In genomic region chr1:191257981-191258380, GRCm38 (mm10) we compare ENCODE assay signal across 24 mouse cellular contexts. TPM values are rescaled to one million over a fixed set of nuclear protein-coding genes. Genes with fewer than 3 reads are reported as not detected.
DNase-seq lines count a peak whose midpoint lies in the region; ATAC-seq and TF ChIP-seq lines count a peak whose summit lies in the region.
"Had no signal": no experiment of that assay in that cellular context is flagged by ENCODE, and none has a peak within 500 bp of the region (broad histone marks: within the 10 kb centered on the region; RNA-seq: fewer than 3 reads in every experiment).

No protein-coding gene starts in this region.

- no peak overlapping the region for H3K9ac ChIP-seq in liver, postnatal 0 days (replicated peaks)
- H3K9ac ChIP-seq: embryonic facial prominence, embryonic 12.5 days; forebrain, embryonic 15.5 days; heart, embryonic 15.5 days; hindbrain, embryonic 12.5 days; stomach, embryonic 15.5 days had no signal

- no peak for TF ChIP-seq EP300 in liver, postnatal 0 days (IDR thresholded peaks at IDR 0.05; ENCODE audit: low read depth)

- 49% methylated on average over 2 of the region's 2 CpGs for WGBS in liver, postnatal 0 days (ENCODE audit: insufficient replicate concordance)

- no peak overlapping the region for H3K4me3 ChIP-seq in liver, postnatal 0 days (ENCODE audit: low read depth, low read length)
- H3K4me3 ChIP-seq: embryonic facial prominence, embryonic 12.5 days; forebrain, embryonic 15.5 days; heart, embryonic 10.5 days; heart, embryonic 15.5 days; hindbrain, embryonic 12.5 days; midbrain, embryonic 10.5 days; stomach, embryonic 15.5 days had no signal

- peaks cover 3% of the 10 kb centered on the region; the same call in 1 of the 2 replicates for H3K27me3 ChIP-seq in liver, postnatal 0 days (ENCODE audit: insufficient read depth, low read length)
- H3K27me3 ChIP-seq: embryonic facial prominence, embryonic 12.5 days; forebrain, embryonic 15.5 days; heart, embryonic 15.5 days; stomach, embryonic 15.5 days had no signal

- no peak for TF ChIP-seq CTCF in liver, postnatal 0 days (IDR thresholded peaks at IDR 0.05; ENCODE audit: low read depth)

- 0 out of 2 replicates have a peak overlapping the region, but pooled peaks have one; percentile 44 for H3K27ac ChIP-seq in liver, postnatal 0 days (ENCODE audit: low read depth)
- H3K27ac ChIP-seq: forebrain, embryonic 15.5 days; heart, embryonic 10.5 days; hindbrain, embryonic 12.5 days; hindbrain, postnatal 0 days; midbrain, embryonic 10.5 days; stomach, embryonic 15.5 days had no signal

- H3K4me1 ChIP-seq in liver, postnatal 0 days (ENCODE audit: insufficient read depth), result peaks cover 28% of the 10 kb centered on the region
- H3K4me1 ChIP-seq: forebrain, embryonic 15.5 days had no signal

- H3K36me3 ChIP-seq in liver, postnatal 0 days (replicated peaks; ENCODE audit: insufficient read depth, low read length), result no peaks in the 10 kb centered on the region
- H3K36me3 ChIP-seq: embryonic facial prominence, embryonic 12.5 days; forebrain, embryonic 15.5 days; heart, embryonic 10.5 days; heart, embryonic 15.5 days; hindbrain, embryonic 12.5 days; midbrain, embryonic 10.5 days; stomach, embryonic 15.5 days had no signal

- no peak overlapping the region for H3K4me2 ChIP-seq in liver, postnatal 0 days (ENCODE audit: low read depth, low read length)
- H3K4me2 ChIP-seq: embryonic facial prominence, embryonic 12.5 days; forebrain, embryonic 15.5 days; heart, embryonic 15.5 days; hindbrain, embryonic 12.5 days; liver, embryonic 11.5 days; stomach, embryonic 15.5 days had no signal

- no peaks in the 10 kb centered on the region for H3K9me3 ChIP-seq in liver, postnatal 0 days (ENCODE audit: low read length)
- H3K9me3 ChIP-seq: embryonic facial prominence, embryonic 12.5 days; forebrain, embryonic 15.5 days; heart, embryonic 10.5 days; heart, embryonic 15.5 days; hindbrain, embryonic 12.5 days; midbrain, embryonic 10.5 days; stomach, embryonic 15.5 days had no signal

- no peak for DNase-seq in liver, postnatal 0 days
- DNase-seq in liver (no peak), R1 (ENCODE audit: low read depth, low spot score) (peak; percentile 23)
- DNase-seq in induced T-regulatory cell, adult 2 months (ENCODE audit: low read depth), result peak; percentile 40
- DNase-seq: B cell, adult 2 months; cerebellum, adult 11-12 months; cerebellum, adult 9-11 months; embryo, embryonic 11 days; kidney, adult 9 months; kidney, postnatal 14 days; layer of hippocampus, adult 9-11 months; lung, adult 18-20 months; lung, postnatal 10 days had no signal

- ATAC-seq in liver, postnatal 0 days, result peak; percentile 28; the same call in 1 of the 2 replicates
- no peak for ATAC-seq in inflammation-experienced regulatory T-cells, adult 6 months
- no peak for ATAC-seq in frontal cortex, adult (ENCODE audit: low TSS enrichment)
- ATAC-seq: forebrain, embryonic 15.5 days; hindbrain, postnatal 0 days had no signal

RNA-seq across cellular contexts. Expression of gene Atf3, which starts 40.1 kb away (rescaled TPM):
- 1.00 and 1.3 TPM in 2 replicates for polyA plus RNA-seq in liver, postnatal 0 days (2015; fragmentation: Nextera tagmentation; extraction: Ambion mirVana)
- polyA plus RNA-seq in inflammation-experienced regulatory T-cells, adult 6 months (2017; shearing (Covaris generic)), result not detected

Comparison
In these comparisons a context has a peak if more than half of its experiments do, and no peak if none do; other contexts are left out.
1. DNase-seq: peak in R1 (single experiment) and induced T-regulatory cell, adult 2 months (single experiment); none in liver, postnatal 0 days (single experiment) and liver (single experiment).